Mouse (Mus musculus) CH12.LX (cell line): ENCODE data around the gene Plaur.

ENCODE experiments used
- CHD1 ChIP-seq: IDR thresholded peaks from 2 replicates; pipeline ENCODE4 v1.6.1; 2012; ENCODE audit warnings: low read depth, low read length, improper control_type of control experiment, inconsistent platforms
- CTCF ChIP-seq, 2 experiments: IDR thresholded peaks in 1 of 2; conservative IDR thresholded peaks in 1 of 2; 2 replicates each; pipeline ENCODE4 v1.5.1; 2011 to 2012; ENCODE audit warnings: low read depth in 2 of 2, low read length in 2 of 2, improper control_type of control experiment in 1 of 2, inconsistent platforms in 1 of 2, mild to moderate bottlenecking in 1 of 2, moderate library complexity in 1 of 2
- JUN ChIP-seq: IDR thresholded peaks from 2 replicates; pipeline ENCODE4 v1.6.1; 2011; ENCODE audit warnings: low read depth, mild to moderate bottlenecking, low read length, improper control_type of control experiment, moderate library complexity; ENCODE audit not compliant: insufficient read depth
- JUND ChIP-seq: conservative IDR thresholded peaks from 2 replicates; pipeline ENCODE4 v1.6.1; 2011; ENCODE audit warnings: low read depth, low read length, improper control_type of control experiment
- MAFK ChIP-seq: IDR thresholded peaks from 2 replicates; pipeline ENCODE4 v1.6.1; 2011; ENCODE audit warnings: low read length, improper control_type of control experiment; ENCODE audit not compliant: insufficient replicate concordance
- MYC ChIP-seq: IDR thresholded peaks from 2 replicates; pipeline ENCODE4 v1.6.1; 2011; ENCODE audit warnings: low read depth, mild to moderate bottlenecking, improper control_type of control experiment, low read length
- PAX5 ChIP-seq: IDR thresholded peaks from 2 replicates; pipeline ENCODE4 v1.6.1; 2012; ENCODE audit warnings: low read length, inconsistent platforms, mixed read lengths
- POLR2A ChIP-seq: IDR thresholded peaks from 2 replicates; pipeline ENCODE4 v1.6.1; 2011; ENCODE audit warnings: low read depth, mild to moderate bottlenecking, improper control_type of control experiment, low read length
- RCOR1 ChIP-seq: conservative IDR thresholded peaks from 2 replicates; pipeline ENCODE4 v1.6.1; 2012; ENCODE audit warnings: low read depth, mild to moderate bottlenecking, inconsistent platforms, low read length, improper control_type of control experiment
- TBP ChIP-seq: conservative IDR thresholded peaks from 2 replicates; pipeline ENCODE4 v1.6.1; 2011; ENCODE audit warnings: low read depth, low read length, improper control_type of control experiment
- ZNF384 ChIP-seq: IDR thresholded peaks from 2 replicates; pipeline ENCODE4 v1.6.1; 2012; ENCODE audit warnings: low read depth, low read length, improper control_type of control experiment, inconsistent platforms

- TF ChIP-seq CTCF (conservative IDR thresholded peaks at IDR 0.05 in 1 of 2, IDR thresholded peaks at IDR 0.05 in 1 of 2; ENCODE audit: low read depth in 2 of 2, low read length in 2 of 2): no peak
- no peak for TF ChIP-seq RCOR1
- TF ChIP-seq JUN: no peak
- no peak for TF ChIP-seq POLR2A
- TF ChIP-seq MYC: no peak; the same call in 1 of the 2 replicates
- TF ChIP-seq ZNF384: no peak
- TF ChIP-seq MAFK: no peak
- no peak for TF ChIP-seq JUND
- no peak for TF ChIP-seq PAX5
- TF ChIP-seq TBP: no peak
- no peak for TF ChIP-seq CHD1
Measured at GRCm38 (mm10) chr7:24507726-24508114, 45.4 kb downstream of the Plaur start.
